Mouse (Mus musculus) megakaryocyte, embryonic 14.5 days (primary cell): ENCODE data around the gene Abhd11. TPM values are rescaled to one million over a fixed set of nuclear protein-coding genes. Genes with fewer than 3 reads are reported as not detected.
A peak's percentile ranks its signal among the peaks of the same experiment; 100 is the strongest.
"Not testable (repeated sequence)": the region's sequence is repeated elsewhere in the genome, so short reads cannot be mapped to it uniquely, and the experiment has no call there.

ENCODE experiments used
- H3K27me3 ChIP-seq: replicated peaks from 2 replicates; pipeline ENCODE3; 2012; ENCODE audit warnings: inconsistent platforms
- H3K36me3 ChIP-seq: replicated peaks from 2 replicates; pipeline ENCODE3; 2012; ENCODE audit warnings: low read length, inconsistent platforms, mixed read lengths
- H3K4me1 ChIP-seq: 2 replicates; pipeline ENCODE4 v1.6.1; 2012; ENCODE audit warnings: inconsistent platforms
- H3K4me3 ChIP-seq: replicated peaks from 2 replicates; pipeline ENCODE3; 2012; ENCODE audit warnings: moderate library complexity, mild to moderate bottlenecking, inconsistent platforms
- H3K9me3 ChIP-seq: 2 replicates; pipeline ENCODE4 v1.6.1; 2012; ENCODE audit warnings: inconsistent platforms
- FLI1 ChIP-seq: IDR thresholded peaks from 2 replicates; pipeline ENCODE4 v1.6.1; 2012; ENCODE audit warnings: low read length, inconsistent platforms, mixed read lengths
- GATA1 ChIP-seq: IDR thresholded peaks from 3 replicates; pipeline ENCODE4 v1.6.1; 2012; ENCODE audit warnings: mixed read lengths, low read length, inconsistent platforms, borderline replicate concordance
- polyA plus RNA-seq: library from polyadenylated mRNA; stranded (reverse); fragments of >175 nt; gene quantifications from 2 replicates; pipeline ENCODE4 v1.2.3, GENCODE M21; 2012; ENCODE audit warnings: low replicate concordance; ENCODE audit not compliant: insufficient read depth

Abhd11 gene
- polyA plus RNA-seq = 23.7 and 34.3 TPM in 2 replicates

GRCm38 (mm10) chr5:135008671-135009589 is at the start of gene Abhd11:
Abhd11 (plus strand) TSS chr5:135009152.
- peaks cover 44% of the 10 kb centered on the region for H3K4me1 ChIP-seq
- H3K9me3 ChIP-seq = no peaks in the 10 kb centered on the region
- TF ChIP-seq FLI1 (no peak), GATA1 (no peak)
- peaks cover 11% of the 10 kb centered on the region for H3K27me3 ChIP-seq
- peak within 1 kb of the TSS; percentile 94 for H3K4me3 ChIP-seq
- peaks cover 18% of the 10 kb centered on the region for H3K36me3 ChIP-seq

- Histone ChIP-seq H3K4me3 (no peak overlapping the region), H3K36me3 (no peaks in the 10 kb centered on the region), H3K9me3 (no peaks in the 10 kb centered on the region), H3K27me3 (no peaks in the 10 kb centered on the region), H3K4me1 (peaks cover 87% of the 10 kb centered on the region)
- TF ChIP-seq GATA1 = no peak
- TF ChIP-seq FLI1 = no peak
Measured at GRCm38 (mm10) chr5:134960430-134960829, 48.5 kb upstream of the Abhd11 start.

- H3K36me3 ChIP-seq = no peaks in the 10 kb centered on the region
- no peak overlapping the region for H3K4me3 ChIP-seq
- no peaks in the 10 kb centered on the region for H3K9me3 ChIP-seq
- H3K4me1 ChIP-seq = peaks cover 87% of the 10 kb centered on the region
- H3K27me3 ChIP-seq = peaks cover 1% of the 10 kb centered on the region
- TF ChIP-seq FLI1 = no peak
Measured at GRCm38 (mm10) chr5:134961519-134961918, 47.4 kb upstream of the Abhd11 start.

GRCm38 (mm10) chr5:134963546-134963945 is 45.4 kb upstream of the Abhd11 start:
- Histone ChIP-seq H3K9me3 (no peaks in the 10 kb centered on the region), H3K4me1 (peaks cover 68% of the 10 kb centered on the region), H3K27me3 (peaks cover 17% of the 10 kb centered on the region), H3K4me3 (no peak overlapping the region), H3K36me3 (no peaks in the 10 kb centered on the region)
- TF ChIP-seq FLI1 (no peak), GATA1 (no peak)

GRCm38 (mm10) chr5:134964655-134965054 is 44.3 kb upstream of the Abhd11 start:
- Histone ChIP-seq H3K4me1 (peaks cover 57% of the 10 kb centered on the region), H3K27me3 (peaks cover 21% of the 10 kb centered on the region)
- H3K9me3 ChIP-seq, H3K36me3 ChIP-seq, H3K4me3 ChIP-seq: not testable (repeated sequence)

- peak overlapping the region; percentile 90 for H3K4me3 ChIP-seq
- H3K36me3 ChIP-seq = no peaks in the 10 kb centered on the region
- TF ChIP-seq GATA1 (no peak), FLI1 (no peak)
- H3K9me3 ChIP-seq = no peaks in the 10 kb centered on the region
- peaks cover 49% of the 10 kb centered on the region for H3K4me1 ChIP-seq
- H3K27me3 ChIP-seq = peaks cover 21% of the 10 kb centered on the region
Measured at GRCm38 (mm10) chr5:134965473-134965851, 43.5 kb upstream of the Abhd11 start.

GRCm38 (mm10) chr5:134965852-134966821 is 42.8 kb upstream of the Abhd11 start:
- peaks cover 24% of the 10 kb centered on the region for H3K27me3 ChIP-seq
- no peaks in the 10 kb centered on the region for H3K9me3 ChIP-seq
- no peaks in the 10 kb centered on the region for H3K36me3 ChIP-seq
- peaks cover 42% of the 10 kb centered on the region for H3K4me1 ChIP-seq
- TF ChIP-seq GATA1 (no peak), FLI1 (no peak)
- peak overlapping the region; percentile 90 for H3K4me3 ChIP-seq

GRCm38 (mm10) chr5:134967164-134967944 is 41.6 kb upstream of the Abhd11 start:
- Histone ChIP-seq H3K4me1 (peaks cover 36% of the 10 kb centered on the region), H3K9me3 (no peaks in the 10 kb centered on the region), H3K27me3 (peaks cover 24% of the 10 kb centered on the region), H3K36me3 (no peaks in the 10 kb centered on the region), H3K4me3 (peak overlapping the region; percentile 50)
- TF ChIP-seq GATA1 (no peak), FLI1 (no peak)

GRCm38 (mm10) chr5:134970671-134971070 is 38.3 kb upstream of the Abhd11 start:
- no peak overlapping the region for H3K4me3 ChIP-seq
- no peaks in the 10 kb centered on the region for H3K36me3 ChIP-seq
- peaks cover 41% of the 10 kb centered on the region for H3K4me1 ChIP-seq
- peaks cover 24% of the 10 kb centered on the region for H3K27me3 ChIP-seq
- no peak for TF ChIP-seq FLI1
- TF ChIP-seq GATA1 = no peak
- H3K9me3 ChIP-seq = no peaks in the 10 kb centered on the region
